Mouse (Mus musculus) midbrain, embryonic 14.5 days (tissue): Measurements from ENCODE around the gene Gpc1. TPM values are rescaled to one million over a fixed set of nuclear protein-coding genes. Genes with fewer than 3 reads are reported as not detected.

ENCODE experiments used
- ATAC-seq: fragments of 200-750 bp; cut with Nextera tagmentation; 2 replicates; pipeline ENCODE4 v1.8.0; 2017; ENCODE audit warnings: moderate number of reproducible peaks, moderate library complexity; ENCODE audit not compliant: low FRiP score, low TSS enrichment
- DNase-seq: peaks from one replicate; pipeline ENCODE4 v3.0.0-alpha.2; 2015
- H3K27ac ChIP-seq: fragments of 300-500 bp; sonication (generic); replicated peaks from 2 replicates; pipeline ENCODE4 v1.5.1; 2014; ENCODE audit warnings: mild to moderate bottlenecking, low read depth, low read length, moderate library complexity
- H3K27me3 ChIP-seq: fragments of 300-500 bp; sonication (generic); 2 replicates; pipeline ENCODE4 v1.6.1; 2014; ENCODE audit warnings: low read length, control low read depth, mixed read lengths; ENCODE audit not compliant: control insufficient read depth, insufficient read depth
- H3K36me3 ChIP-seq: fragments of 300-500 bp; sonication (generic); 2 replicates; pipeline ENCODE4 v1.6.1; 2014; ENCODE audit warnings: low read length, control low read depth; ENCODE audit not compliant: control insufficient read depth, insufficient read depth
- H3K4me1 ChIP-seq: fragments of 300-500 bp; sonication (generic); 2 replicates; pipeline ENCODE4 v1.6.1; 2014; ENCODE audit warnings: mild to moderate bottlenecking, antibody characterized with exemption, low read length, control low read depth; ENCODE audit not compliant: control insufficient read depth, insufficient read depth
- H3K4me2 ChIP-seq: fragments of 300-500 bp; sonication (generic); 2 replicates; pipeline ENCODE4 v1.6.1; 2014; ENCODE audit warnings: mild to moderate bottlenecking, low read length, moderate library complexity
- H3K4me3 ChIP-seq: fragments of 300-500 bp; sonication (generic); replicated peaks from 2 replicates; pipeline ENCODE4 v1.5.1; 2014; ENCODE audit warnings: low read depth, low read length
- H3K9ac ChIP-seq: fragments of 300-500 bp; sonication (generic); replicated peaks from 2 replicates; pipeline ENCODE4 v1.6.1; 2014; ENCODE audit warnings: mild to moderate bottlenecking, low read length, moderate library complexity
- H3K9me3 ChIP-seq: fragments of 300-500 bp; sonication (generic); 2 replicates; pipeline ENCODE4 v1.6.1; 2016; ENCODE audit warnings: low read length, control low read depth, mixed read lengths; ENCODE audit not compliant: control insufficient read depth
- WGBS: fragments of 180-500 bp; shearing (Covaris S2); extraction: QIAGEN DNeasy Blood & Tissue Kit; methylation state at CpG from one replicate; pipeline ENCODE4 v1.1.7; 2014; 5-methylcytosine and 5-hydroxymethylcytosine counted together
- polyA plus RNA-seq: library from polyadenylated mRNA; unstranded; fragments of >200 nt; fragmentation: Nextera tagmentation; extraction: Ambion mirVana; gene quantifications from 2 replicates; pipeline ENCODE4 v1.2.1, GENCODE M21; 2014

Gpc1 gene
- polyA plus RNA-seq, 1 experiment from 2014 or later: 64.8 TPM

- H3K36me3 ChIP-seq: no peaks in the 10 kb centered on the region
- no peaks in the 10 kb centered on the region for H3K27me3 ChIP-seq
- H3K4me2 ChIP-seq: no peak overlapping the region
- H3K9ac ChIP-seq: no peak overlapping the region
- no peaks in the 10 kb centered on the region for H3K4me1 ChIP-seq
- H3K9me3 ChIP-seq: no peaks in the 10 kb centered on the region
- ATAC-seq: no peak
- H3K27ac ChIP-seq: no peak overlapping the region
- DNase-seq: no peak
- no peak overlapping the region for H3K4me3 ChIP-seq
- 49% methylated on average over 9 of the region's 9 CpGs for WGBS
Observed at GRCm38 (mm10) chr1:92815100-92815499, 16.3 kb upstream of the Gpc1 start.

- H3K9me3 ChIP-seq: no peaks in the 10 kb centered on the region
- no peak overlapping the region for H3K4me2 ChIP-seq
- DNase-seq (no peak), ATAC-seq (no peak)
- WGBS: 75% methylated on average over 5 of the region's 5 CpGs
- H3K36me3 ChIP-seq: no peaks in the 10 kb centered on the region
- H3K4me3 ChIP-seq: no peak overlapping the region
- H3K27ac ChIP-seq: no peak overlapping the region
- H3K9ac ChIP-seq: no peak overlapping the region
- no peaks in the 10 kb centered on the region for H3K4me1 ChIP-seq
- no peaks in the 10 kb centered on the region for H3K27me3 ChIP-seq
Observed at GRCm38 (mm10) chr1:92815756-92816294, 15.6 kb upstream of the Gpc1 start.

GRCm38 (mm10) chr1:92830626-92831187 is 738 bp upstream of the Gpc1 start:
- DNase-seq (no peak), ATAC-seq (no peak)
- Histone ChIP-seq H3K9me3 (no peaks in the 10 kb centered on the region), H3K27ac (peak overlapping the region; percentile 93), H3K4me2 (peak overlapping the region; percentile 80), H3K4me1 (peaks cover 28% of the 10 kb centered on the region), H3K4me3 (peak overlapping the region; percentile 92), H3K9ac (peak overlapping the region; percentile 95), H3K27me3 (0 out of 2 replicates have a peak, but pooled peaks cover 4% of the 10 kb centered on the region), H3K36me3 (no peaks in the 10 kb centered on the region)
- WGBS: 6% methylated on average over 13 of the region's 13 CpGs

GRCm38 (mm10) chr1:92832011-92833010 is 866 bp downstream of the Gpc1 start:
- peak overlapping the region; percentile 92 for H3K4me3 ChIP-seq
- peaks cover 28% of the 10 kb centered on the region for H3K4me1 ChIP-seq
- H3K36me3 ChIP-seq: no peaks in the 10 kb centered on the region
- H3K9ac ChIP-seq: peak overlapping the region; percentile 95
- H3K27me3 ChIP-seq: 0 out of 2 replicates have a peak, but pooled peaks cover 4% of the 10 kb centered on the region
- DNase-seq (peak; percentile 86), ATAC-seq (peak; percentile 35; the same call in 1 of the 2 replicates)
- H3K27ac ChIP-seq: peak overlapping the region; percentile 93
- no peaks in the 10 kb centered on the region for H3K9me3 ChIP-seq
- peak overlapping the region; percentile 80 for H3K4me2 ChIP-seq
- WGBS: under 1% methylated on average over 62 of the region's 62 CpGs

- ATAC-seq (no peak), DNase-seq (peak; percentile 93)
- Histone ChIP-seq H3K36me3 (no peaks in the 10 kb centered on the region; the same call in 1 of the 2 replicates), H3K4me2 (peak overlapping the region; percentile 80), H3K9ac (peak overlapping the region; percentile 95; the same call in 1 of the 2 replicates), H3K9me3 (no peaks in the 10 kb centered on the region), H3K4me3 (peak overlapping the region; percentile 92; the same call in 1 of the 2 replicates), H3K4me1 (peaks cover 36% of the 10 kb centered on the region), H3K27me3 (0 out of 2 replicates have a peak, but pooled peaks cover 2% of the 10 kb centered on the region), H3K27ac (no peak overlapping the region)
- 67% methylated on average over 7 of the region's 7 CpGs for WGBS
Observed at GRCm38 (mm10) chr1:92833987-92834706, 2.7 kb downstream of the Gpc1 start.

GRCm38 (mm10) chr1:92837931-92838833 is 6.7 kb downstream of the Gpc1 start:
- no peak overlapping the region for H3K27ac ChIP-seq
- H3K9me3 ChIP-seq: no peaks in the 10 kb centered on the region
- H3K4me1 ChIP-seq: peaks cover 24% of the 10 kb centered on the region
- no peak overlapping the region for H3K4me2 ChIP-seq
- no peaks in the 10 kb centered on the region for H3K27me3 ChIP-seq
- H3K9ac ChIP-seq: no peak overlapping the region
- DNase-seq: peak; percentile 57
- H3K4me3 ChIP-seq: no peak overlapping the region
- ATAC-seq: no peak
- H3K36me3 ChIP-seq: no peaks in the 10 kb centered on the region; the same call in 1 of the 2 replicates
- WGBS: 74% methylated on average over 14 of the region's 14 CpGs

GRCm38 (mm10) chr1:92839211-92839610 is 7.8 kb downstream of the Gpc1 start:
- Histone ChIP-seq H3K36me3 (no peaks in the 10 kb centered on the region; the same call in 1 of the 2 replicates), H3K4me1 (peaks cover 14% of the 10 kb centered on the region; the same call in 1 of the 2 replicates)

More at GRCm38 (mm10) chr1:92839211-92839610, 7.8 kb downstream of the Gpc1 start:
- ATAC-seq (no peak), DNase-seq (no peak)
- no peak overlapping the region for H3K27ac ChIP-seq
- no peaks in the 10 kb centered on the region for H3K27me3 ChIP-seq
- WGBS: 76% methylated on average over 7 of the region's 7 CpGs
- no peak overlapping the region for H3K4me3 ChIP-seq
- H3K4me2 ChIP-seq: no peak overlapping the region
- no peaks in the 10 kb centered on the region for H3K9me3 ChIP-seq
- H3K9ac ChIP-seq: no peak overlapping the region
